Mouse (Mus musculus): ENCODE measurements around the gene Rsl1d1. TPM values are rescaled to one million over a fixed set of nuclear protein-coding genes. Genes with fewer than 3 reads are reported as not detected.

Rsl1d1 gene
- polyA plus RNA-seq, 1 experiment from 2014 or later, result 276 TPM

- no peaks in the 10 kb centered on the region for H3K27me3 ChIP-seq (ENCODE audit: control insufficient read depth, insufficient read depth, low read length)
- ATAC-seq (ENCODE audit: low FRiP score), result no peak
- H3K9ac ChIP-seq (ENCODE audit: low read length), result no peak overlapping the region
- H3K36me3 ChIP-seq (ENCODE audit: control insufficient read depth, insufficient read depth, low read length), result peaks cover 31% of the 10 kb centered on the region
- no peaks in the 10 kb centered on the region for H3K9me3 ChIP-seq (ENCODE audit: control insufficient read depth, low read length)
- H3K4me1 ChIP-seq (ENCODE audit: control insufficient read depth, insufficient read depth, low read length), result peaks cover 3% of the 10 kb centered on the region; the same call in 1 of the 2 replicates
- 80% methylated on average over 2 of the region's 2 CpGs for WGBS
- H3K4me3 ChIP-seq (ENCODE audit: low read depth, low read length), result no peak overlapping the region
- H3K4me2 ChIP-seq, result no peak overlapping the region
- DNase-seq (ENCODE audit: low spot score, missing footprints), result no peak
- H3K27ac ChIP-seq (ENCODE audit: low read depth, low read length), result no peak overlapping the region
Measured at GRCm38 (mm10) chr16:11198467-11198866, 4.7 kb downstream of the Rsl1d1 start.

GRCm38 (mm10) chr16:11197052-11197451, 6.1 kb downstream of the Rsl1d1 start:
- Histone ChIP-seq H3K4me3 (ENCODE audit: low read depth, low read length) (no peak overlapping the region), H3K27ac (ENCODE audit: low read depth, low read length) (no peak overlapping the region), H3K36me3 (ENCODE audit: control insufficient read depth, insufficient read depth, low read length) (peaks cover 37% of the 10 kb centered on the region), H3K9me3 (ENCODE audit: control insufficient read depth, low read length) (no peaks in the 10 kb centered on the region), H3K4me1 (ENCODE audit: control insufficient read depth, insufficient read depth, low read length) (peaks cover 3% of the 10 kb centered on the region; the same call in 1 of the 2 replicates), H3K9ac (ENCODE audit: low read length) (no peak overlapping the region), H3K27me3 (ENCODE audit: control insufficient read depth, insufficient read depth, low read length) (no peaks in the 10 kb centered on the region), H3K4me2 (no peak overlapping the region)
- DNase-seq (ENCODE audit: low spot score, missing footprints) (no peak), ATAC-seq (ENCODE audit: low FRiP score) (no peak)
- 90% methylated on average over 4 of the region's 4 CpGs for WGBS

DNA sequence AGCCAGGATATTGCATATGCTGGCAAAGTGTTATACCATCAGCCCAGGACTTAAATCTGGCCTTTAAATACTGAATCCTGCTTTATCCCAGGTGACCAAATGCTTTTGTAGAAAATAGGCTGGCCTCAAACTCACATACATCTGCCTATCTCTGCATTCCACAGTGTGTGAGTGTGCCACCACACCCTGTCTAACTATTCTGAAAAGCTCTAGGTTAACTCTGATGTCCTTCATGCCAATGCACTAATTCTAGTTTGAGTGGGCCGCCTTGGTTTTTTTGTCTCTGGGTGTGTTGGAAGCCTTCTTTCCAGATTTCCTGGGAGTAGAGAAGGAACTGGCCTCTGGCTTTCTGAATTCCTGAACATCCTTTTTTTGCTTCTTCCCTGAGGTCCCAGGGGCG, 9.9 kb downstream of the Rsl1d1 start:
- no peaks in the 10 kb centered on the region for H3K9me3 ChIP-seq (ENCODE audit: control insufficient read depth, low read length)
- no peak overlapping the region for H3K4me2 ChIP-seq
- H3K36me3 ChIP-seq (ENCODE audit: control insufficient read depth, insufficient read depth, low read length), result peaks cover 31% of the 10 kb centered on the region
- no peak overlapping the region for H3K4me3 ChIP-seq (ENCODE audit: low read depth, low read length)
- H3K27me3 ChIP-seq (ENCODE audit: control insufficient read depth, insufficient read depth, low read length), result no peaks in the 10 kb centered on the region
- ATAC-seq (ENCODE audit: low FRiP score), result no peak
- no peak for DNase-seq (ENCODE audit: low spot score, missing footprints)
- no peak overlapping the region for H3K9ac ChIP-seq (ENCODE audit: low read length)
- WGBS, result 96% methylated on average over 2 of the region's 2 CpGs
- no peaks in the 10 kb centered on the region for H3K4me1 ChIP-seq (ENCODE audit: control insufficient read depth, insufficient read depth, low read length)
- H3K27ac ChIP-seq (ENCODE audit: low read depth, low read length), result no peak overlapping the region

DNA sequence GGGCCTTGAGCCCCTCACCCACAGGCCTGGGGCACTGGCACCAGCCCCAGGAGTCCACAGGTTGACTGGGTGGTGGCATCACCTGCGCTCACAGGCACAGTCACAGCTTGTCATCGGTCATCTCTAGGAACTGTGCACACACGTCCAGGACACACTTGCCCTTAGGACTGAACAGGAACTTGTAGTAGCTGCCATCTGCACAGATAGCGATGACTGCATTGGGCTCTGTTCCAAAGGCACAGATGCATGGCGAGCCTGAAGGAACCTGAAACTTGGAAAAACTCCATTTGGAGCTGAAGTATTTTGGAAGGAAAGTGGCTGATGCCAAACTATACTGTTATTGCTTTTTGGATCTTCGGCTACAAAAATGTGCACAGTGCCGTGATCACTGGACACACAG, 13.0 kb downstream of the Rsl1d1 start:
- WGBS, result 89% methylated on average over 7 of the region's 7 CpGs
- no peak for ATAC-seq (ENCODE audit: low FRiP score)

DNA sequence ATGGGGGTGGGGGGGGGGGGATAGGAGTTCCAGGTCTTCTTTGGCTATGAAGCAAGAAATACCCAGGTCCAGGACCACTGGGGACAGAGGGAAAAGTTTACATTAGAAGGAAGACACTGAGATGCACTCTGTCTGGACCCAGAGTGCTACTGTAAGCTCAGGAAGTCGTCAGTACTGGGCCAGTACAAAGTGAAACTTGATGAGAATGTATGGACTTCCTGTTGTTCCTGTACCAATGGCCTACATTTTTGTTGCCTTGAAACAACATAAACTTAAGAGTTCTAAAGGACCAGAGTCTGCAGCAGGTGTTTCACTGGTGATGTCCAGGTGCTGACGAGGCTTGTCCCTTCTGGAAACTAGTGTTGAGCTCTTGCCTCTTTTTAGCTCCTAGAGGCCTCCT, 25.7 kb downstream of the Rsl1d1 start:
- Histone ChIP-seq H3K27me3 (ENCODE audit: control insufficient read depth, insufficient read depth, low read length) (no peaks in the 10 kb centered on the region), H3K9ac (ENCODE audit: low read length) (no peak overlapping the region), H3K4me2 (no peak overlapping the region), H3K9me3 (ENCODE audit: control insufficient read depth, low read length) (no peaks in the 10 kb centered on the region), H3K4me3 (ENCODE audit: low read depth, low read length) (no peak overlapping the region), H3K4me1 (ENCODE audit: control insufficient read depth, insufficient read depth, low read length) (peaks cover 5% of the 10 kb centered on the region; the same call in 1 of the 2 replicates), H3K36me3 (ENCODE audit: control insufficient read depth, insufficient read depth, low read length) (no peaks in the 10 kb centered on the region), H3K27ac (ENCODE audit: low read depth, low read length) (no peak overlapping the region)
- WGBS, result 80% methylated on average over 2 of the region's 2 CpGs
- ATAC-seq (ENCODE audit: low FRiP score), result no peak
- DNase-seq (ENCODE audit: low spot score, missing footprints), result no peak

More for the DNA sequence above, 13.0 kb downstream of the Rsl1d1 start:
- no peak overlapping the region for H3K4me2 ChIP-seq
- DNase-seq (ENCODE audit: low spot score, missing footprints), result no peak
- no peak overlapping the region for H3K9ac ChIP-seq (ENCODE audit: low read length)
- H3K9me3 ChIP-seq (ENCODE audit: control insufficient read depth, low read length), result no peaks in the 10 kb centered on the region
- H3K27ac ChIP-seq (ENCODE audit: low read depth, low read length), result no peak overlapping the region
- H3K36me3 ChIP-seq (ENCODE audit: control insufficient read depth, insufficient read depth, low read length), result peaks cover 14% of the 10 kb centered on the region; the same call in 1 of the 2 replicates
- no peak overlapping the region for H3K4me3 ChIP-seq (ENCODE audit: low read depth, low read length)
- no peaks in the 10 kb centered on the region for H3K4me1 ChIP-seq (ENCODE audit: control insufficient read depth, insufficient read depth, low read length)
- no peaks in the 10 kb centered on the region for H3K27me3 ChIP-seq (ENCODE audit: control insufficient read depth, insufficient read depth, low read length)

DNA sequence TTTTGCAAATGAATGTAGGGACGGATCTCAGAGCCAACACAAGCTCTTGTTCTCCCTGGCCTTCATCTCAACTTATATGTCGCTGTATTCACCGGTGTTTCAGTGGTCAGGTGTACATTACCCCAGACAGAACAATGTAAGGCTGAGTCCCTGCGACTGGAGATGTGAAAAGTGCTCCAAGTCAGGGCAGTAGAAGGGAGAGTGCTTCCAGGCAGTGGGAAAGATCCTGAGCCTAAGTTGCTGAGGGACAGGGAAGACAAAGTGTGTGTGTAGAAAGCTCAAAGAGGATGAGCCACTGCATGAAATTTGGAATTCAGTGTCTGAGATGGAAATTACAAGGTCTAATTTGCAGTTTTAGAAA, 26.3 kb downstream of the Rsl1d1 start:
- Histone ChIP-seq H3K36me3 (ENCODE audit: control insufficient read depth, insufficient read depth, low read length) (no peaks in the 10 kb centered on the region), H3K4me1 (ENCODE audit: control insufficient read depth, insufficient read depth, low read length) (peaks cover 5% of the 10 kb centered on the region; the same call in 1 of the 2 replicates), H3K4me2 (peak overlapping the region; percentile 76), H3K27ac (ENCODE audit: low read depth, low read length) (no peak overlapping the region), H3K4me3 (ENCODE audit: low read depth, low read length) (peak overlapping the region; percentile 87), H3K9ac (ENCODE audit: low read length) (peak overlapping the region; percentile 85), H3K9me3 (ENCODE audit: control insufficient read depth, low read length) (no peaks in the 10 kb centered on the region), H3K27me3 (ENCODE audit: control insufficient read depth, insufficient read depth, low read length) (no peaks in the 10 kb centered on the region)
- DNase-seq (ENCODE audit: low spot score, missing footprints) (no peak), ATAC-seq (ENCODE audit: low FRiP score) (no peak)
- WGBS, result 4% methylated on average over 4 of the region's 4 CpGs

GRCm38 (mm10) chr16:11176208-11176883, 26.8 kb downstream of the Rsl1d1 start, which contains the start of gene Zc3h7a:
Zc3h7a (minus strand) TSS chr16:11176393.
- H3K4me1 ChIP-seq (ENCODE audit: control insufficient read depth, insufficient read depth, low read length), result peaks cover 5% of the 10 kb centered on the region; the same call in 1 of the 2 replicates
- no peaks in the 10 kb centered on the region for H3K27me3 ChIP-seq (ENCODE audit: control insufficient read depth, insufficient read depth, low read length)
- DNase-seq (ENCODE audit: low spot score, missing footprints), result peak; percentile 99
- ATAC-seq (ENCODE audit: low FRiP score), result peak; percentile 92
- WGBS, result under 1% methylated on average over 56 of the region's 57 CpGs
- peak within 1 kb of the TSS; percentile 85 for H3K9ac ChIP-seq (ENCODE audit: low read length)
- peak within 1 kb of the TSS; percentile 76 for H3K4me2 ChIP-seq
- no peaks in the 10 kb centered on the region for H3K9me3 ChIP-seq (ENCODE audit: control insufficient read depth, low read length)
- H3K27ac ChIP-seq (ENCODE audit: low read depth, low read length), result peak within 1 kb of the TSS; percentile 78
- peak within 1 kb of the TSS; percentile 87 for H3K4me3 ChIP-seq (ENCODE audit: low read depth, low read length)
- H3K36me3 ChIP-seq (ENCODE audit: control insufficient read depth, insufficient read depth, low read length), result no peaks in the 10 kb centered on the region

DNA sequence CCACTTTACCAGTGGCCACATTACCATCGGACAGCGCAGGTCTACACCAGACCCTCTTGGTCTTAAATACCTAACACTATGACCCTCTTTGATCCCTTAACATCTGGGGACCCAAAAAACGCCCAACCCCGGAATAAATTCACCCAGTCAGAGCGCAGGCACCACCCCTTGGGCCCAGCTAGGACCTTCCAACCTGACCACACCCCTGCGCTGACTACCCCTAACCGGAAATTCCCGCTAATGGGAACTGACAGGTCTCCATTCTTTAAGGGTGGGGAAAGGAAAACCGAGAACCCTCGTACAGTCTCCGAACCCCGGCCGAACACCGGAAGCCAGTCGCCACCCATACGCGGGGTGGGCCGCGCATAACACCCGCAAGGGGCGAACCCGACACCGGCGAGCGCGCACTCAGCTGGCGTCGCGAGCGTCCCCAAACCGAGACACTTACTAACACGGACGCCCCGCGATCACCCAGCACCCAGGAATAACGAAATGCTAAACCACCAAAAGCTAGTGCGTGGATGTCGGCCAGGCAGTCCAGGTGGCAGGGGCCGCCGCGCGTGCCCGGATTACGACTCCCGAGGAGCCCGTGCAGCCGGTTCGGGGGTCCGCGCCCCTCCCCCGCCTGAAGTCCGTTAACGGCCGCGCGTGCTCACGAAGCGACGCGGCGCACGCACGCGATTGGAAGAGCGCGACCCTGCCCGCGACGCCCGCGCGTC, 27.5 kb downstream of the Rsl1d1 start:
- whole genome bisulfite sequencing, result under 1% methylated on average over 62 of the region's 72 CpGs
- no peaks in the 10 kb centered on the region for H3K9me3 ChIP-seq (ENCODE audit: control insufficient read depth, low read length)
- peak overlapping the region; percentile 76 for H3K4me2 ChIP-seq
- no peaks in the 10 kb centered on the region for H3K27me3 ChIP-seq (ENCODE audit: control insufficient read depth, insufficient read depth, low read length)
- peak; percentile 73 for ATAC-seq (ENCODE audit: low FRiP score)
- H3K4me3 ChIP-seq (ENCODE audit: low read depth, low read length), result peak overlapping the region; percentile 87
- H3K27ac ChIP-seq (ENCODE audit: low read depth, low read length), result peak overlapping the region; percentile 78
- DNase-seq (ENCODE audit: low spot score, missing footprints), result peak; percentile 93
- H3K4me1 ChIP-seq (ENCODE audit: control insufficient read depth, insufficient read depth, low read length), result peaks cover 5% of the 10 kb centered on the region; the same call in 1 of the 2 replicates
- H3K9ac ChIP-seq (ENCODE audit: low read length), result peak overlapping the region; percentile 85
- no peaks in the 10 kb centered on the region for H3K36me3 ChIP-seq (ENCODE audit: control insufficient read depth, insufficient read depth, low read length)

DNA sequence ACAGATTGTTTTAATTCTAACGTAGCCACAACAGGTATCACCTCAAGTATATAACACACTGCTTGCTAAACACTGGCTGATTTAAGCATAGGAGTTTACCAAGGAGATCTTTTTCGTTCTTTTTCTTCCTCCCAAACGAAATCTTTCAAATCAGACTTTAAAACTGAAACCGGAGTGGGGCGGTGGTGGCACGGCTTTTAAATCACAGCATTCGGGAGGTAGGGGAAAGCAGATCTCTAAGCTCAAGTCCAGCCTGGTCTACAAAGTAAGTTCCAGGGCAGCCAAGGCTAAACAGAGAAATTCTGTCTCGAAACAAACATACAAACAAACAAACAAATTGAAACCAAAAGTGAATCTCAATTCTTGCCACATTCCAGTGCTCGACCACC, 28.0 kb downstream of the Rsl1d1 start:
- Histone ChIP-seq H3K27me3 (ENCODE audit: control insufficient read depth, insufficient read depth, low read length) (no peaks in the 10 kb centered on the region), H3K4me2 (peak overlapping the region; percentile 76)
- no peak for DNase-seq (ENCODE audit: low spot score, missing footprints)

More for the DNA sequence above, 28.0 kb downstream of the Rsl1d1 start:
- Histone ChIP-seq H3K4me1 (ENCODE audit: control insufficient read depth, insufficient read depth, low read length) (peaks cover 5% of the 10 kb centered on the region; the same call in 1 of the 2 replicates), H3K9me3 (ENCODE audit: control insufficient read depth, low read length) (no peaks in the 10 kb centered on the region), H3K36me3 (ENCODE audit: control insufficient read depth, insufficient read depth, low read length) (no peaks in the 10 kb centered on the region), H3K9ac (ENCODE audit: low read length) (peak overlapping the region; percentile 85), H3K27ac (ENCODE audit: low read depth, low read length) (no peak overlapping the region), H3K4me3 (ENCODE audit: low read depth, low read length) (peak overlapping the region; percentile 87)
- 19% methylated on average over 9 of the region's 9 CpGs for WGBS
- no peak for ATAC-seq (ENCODE audit: low FRiP score)

Measured in midbrain, embryonic 11.5 days (tissue).